Mouse (Mus musculus): Measurements from ENCODE around the gene Nccrp1. TPM values are rescaled to one million over a fixed set of nuclear protein-coding genes. Genes with fewer than 3 reads are reported as not detected.
"Not testable (repeated sequence)": the region's sequence is repeated elsewhere in the genome, so short reads cannot be mapped to it uniquely, and the experiment has no call there.

Gene Nccrp1
- total and polyA plus RNA-seq, 3 experiments, result not detected

DNA sequence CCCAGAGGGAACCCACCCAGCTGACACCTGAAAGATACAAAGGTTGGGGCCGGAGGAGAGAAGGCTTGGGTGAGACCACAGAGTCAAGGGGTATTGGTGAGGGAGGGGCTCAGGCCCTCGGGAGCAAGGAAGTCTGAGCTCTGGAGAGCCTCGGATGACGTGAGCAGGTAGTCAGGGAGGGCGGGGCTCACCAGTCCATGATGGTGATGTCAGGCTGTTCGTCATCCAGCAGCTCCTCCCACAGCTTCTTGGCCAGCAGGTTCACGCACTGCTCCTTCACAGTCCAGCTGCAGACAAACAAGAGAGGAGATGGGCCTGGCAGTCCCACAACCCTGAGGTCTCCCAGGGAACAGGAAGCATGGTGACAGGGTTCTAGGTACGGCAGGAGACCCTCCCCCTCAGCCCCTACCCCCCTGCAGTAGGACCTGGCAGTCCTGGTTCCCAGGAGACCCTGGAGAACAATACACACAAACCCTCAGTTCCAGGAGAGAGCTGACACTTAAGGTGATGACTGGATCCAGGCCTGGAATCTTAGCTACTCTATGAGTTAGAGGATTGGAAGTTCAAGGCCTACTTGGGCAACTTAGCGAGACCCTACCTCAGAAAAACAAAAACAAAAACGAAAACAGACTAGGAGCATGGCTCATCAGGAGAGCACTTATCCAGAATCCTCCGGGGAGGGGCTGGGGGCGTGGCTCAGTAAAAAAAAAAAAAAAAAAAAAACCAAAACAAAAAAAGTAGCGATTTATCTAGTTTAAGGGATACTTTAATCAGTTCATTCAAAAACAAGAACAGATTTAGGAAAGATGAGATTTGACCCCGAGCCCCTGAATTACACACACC is 1.8 kb downstream of the Nccrp1 start:
- WGBS, result 34% methylated on average over 14 of the region's 14 CpGs
- H3K4me3 ChIP-seq, result no peak overlapping the region
- intact Hi-C loops (cut with DNase I), result no loop called here
- H3K27me3 ChIP-seq (ENCODE audit: control insufficient read depth, insufficient read depth, low read length), result peaks cover 14% of the 10 kb centered on the region
- H3K9ac ChIP-seq (ENCODE audit: low read depth, low read length), result no peak overlapping the region
- no peaks in the 10 kb centered on the region for H3K79me2 ChIP-seq (replicated peaks; ENCODE audit: control insufficient read depth, insufficient read depth, low read length)
- no peaks in the 10 kb centered on the region for H3K4me1 ChIP-seq (ENCODE audit: control insufficient read depth, insufficient read depth, low read length)
- DNase-seq, result no peak
- no peaks in the 10 kb centered on the region for H3K36me3 ChIP-seq (ENCODE audit: control insufficient read depth, insufficient read depth, low read length)
- no peak for TF ChIP-seq CTCF (IDR thresholded peaks at IDR 0.05)
- TF ChIP-seq POLR2A (IDR thresholded peaks at IDR 0.05; ENCODE audit: insufficient read depth, low read depth, low read length), result no peak
- no peak for TF ChIP-seq EP300 (IDR thresholded peaks at IDR 0.05; ENCODE audit: insufficient read depth, low read depth, low read length)
- H3K27ac ChIP-seq, result no peak overlapping the region

DNA sequence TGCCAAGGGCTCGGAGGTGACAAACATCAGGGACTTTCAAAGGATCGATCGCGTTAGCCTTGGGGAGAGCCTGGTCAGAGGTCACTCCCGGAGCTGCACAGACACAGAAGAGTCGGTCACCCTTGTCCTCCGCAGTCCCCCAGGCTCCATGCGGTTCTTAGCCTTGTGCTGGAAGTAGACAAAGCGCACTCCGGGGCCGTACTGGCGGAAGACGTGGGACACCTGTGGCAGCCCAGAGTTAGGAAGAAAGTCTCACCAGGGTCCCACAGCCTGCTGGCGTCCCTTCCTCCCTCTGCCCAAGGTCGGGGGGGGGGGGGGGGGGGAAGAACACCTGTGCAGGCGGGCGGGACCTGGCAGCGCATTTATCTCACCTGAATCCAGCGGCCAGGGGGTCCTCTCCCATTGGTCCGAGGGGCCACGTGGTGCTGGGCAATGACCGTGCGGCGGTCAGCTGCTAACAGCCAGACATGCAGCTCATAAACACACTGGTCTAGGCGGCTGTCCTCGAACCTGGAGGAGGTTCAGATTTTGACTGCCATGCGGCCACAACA is 2.9 kb downstream of the Nccrp1 start:
- H3K4me3 ChIP-seq, result no peak overlapping the region
- intact Hi-C loops (cut with DNase I), result no loop called here
- no peak overlapping the region for H3K9ac ChIP-seq (ENCODE audit: low read depth, low read length)
- H3K27ac ChIP-seq, result no peak overlapping the region
- WGBS, result 12% methylated on average over 27 of the region's 27 CpGs
- no peak for DNase-seq
- H3K4me1 ChIP-seq (ENCODE audit: control insufficient read depth, insufficient read depth, low read length), result no peaks in the 10 kb centered on the region
- H3K79me2 ChIP-seq (replicated peaks; ENCODE audit: control insufficient read depth, insufficient read depth, low read length), result no peaks in the 10 kb centered on the region
- no peak for TF ChIP-seq EP300 (IDR thresholded peaks at IDR 0.05; ENCODE audit: insufficient read depth, low read depth, low read length)
- TF ChIP-seq CTCF (IDR thresholded peaks at IDR 0.05), result no peak
- no peak for TF ChIP-seq POLR2A (IDR thresholded peaks at IDR 0.05; ENCODE audit: insufficient read depth, low read depth, low read length)
- H3K27me3 ChIP-seq (ENCODE audit: control insufficient read depth, insufficient read depth, low read length), result peaks cover 14% of the 10 kb centered on the region
- no peaks in the 10 kb centered on the region for H3K36me3 ChIP-seq (ENCODE audit: control insufficient read depth, insufficient read depth, low read length)

DNA sequence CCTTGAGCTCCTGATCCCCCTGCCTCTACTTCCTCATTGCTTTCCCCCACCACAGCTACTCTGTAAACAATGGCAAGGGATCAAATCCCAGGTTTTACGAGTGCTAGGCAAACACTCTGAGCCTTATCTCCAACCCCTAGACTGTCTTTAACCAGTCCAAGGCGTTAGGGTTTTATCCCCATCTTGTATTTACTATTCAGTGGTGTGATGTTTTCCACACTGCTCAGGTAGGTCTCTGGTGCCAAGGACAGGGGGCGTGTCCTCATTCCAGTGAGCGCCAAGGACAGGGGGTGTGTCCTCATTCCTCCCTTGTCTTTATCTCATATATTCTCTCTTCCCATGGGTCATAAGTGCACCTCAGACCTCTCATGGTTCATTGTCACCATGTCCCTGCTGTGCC is 6.5 kb downstream of the Nccrp1 start, which contains the start of gene Sycn:
Gene Sycn (plus strand): TSS at position 360 of the 400 bp plus-strand sequence.
- no peaks in the 10 kb centered on the region for H3K79me2 ChIP-seq (replicated peaks; ENCODE audit: control insufficient read depth, insufficient read depth, low read length)
- DNase-seq, result no peak
- H3K36me3 ChIP-seq (ENCODE audit: control insufficient read depth, insufficient read depth, low read length), result no peaks in the 10 kb centered on the region
- peaks cover 5% of the 10 kb centered on the region; the same call in 1 of the 2 replicates for H3K27me3 ChIP-seq (ENCODE audit: control insufficient read depth, insufficient read depth, low read length)
- H3K4me3 ChIP-seq, result no peak within 1 kb of the TSS
- peaks cover 2% of the 10 kb centered on the region; the same call in 1 of the 2 replicates for H3K4me1 ChIP-seq (ENCODE audit: control insufficient read depth, insufficient read depth, low read length)
- no peak for TF ChIP-seq POLR2A (IDR thresholded peaks at IDR 0.05; ENCODE audit: insufficient read depth, low read depth, low read length)
- no peak for TF ChIP-seq EP300 (IDR thresholded peaks at IDR 0.05; ENCODE audit: insufficient read depth, low read depth, low read length)
- no peak for TF ChIP-seq CTCF (IDR thresholded peaks at IDR 0.05)
- no peak within 1 kb of the TSS for H3K9ac ChIP-seq (ENCODE audit: low read depth, low read length)
- no peak within 1 kb of the TSS for H3K27ac ChIP-seq
- intact Hi-C loops (cut with DNase I), result no loop called here
- 59% methylated on average over 4 of the region's 4 CpGs for WGBS

DNA sequence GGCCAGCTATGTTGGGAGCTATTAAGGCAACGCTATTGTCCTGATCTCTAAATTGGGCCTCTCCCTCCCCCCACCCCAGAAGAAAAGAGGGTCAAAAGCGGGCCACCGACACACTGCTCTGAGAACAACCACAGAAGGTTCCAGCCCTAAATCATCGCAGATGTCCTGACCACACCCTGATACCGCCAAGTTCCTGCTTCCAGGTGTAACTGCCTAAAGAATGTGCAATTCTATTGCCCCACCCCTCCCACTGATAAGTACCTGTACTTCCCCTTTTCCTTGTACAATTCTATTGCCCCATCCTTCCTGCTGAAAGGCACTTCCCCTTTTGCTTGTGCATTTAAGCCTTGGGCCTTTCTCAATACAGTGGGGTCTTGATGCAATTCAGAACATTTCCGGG is 8.2 kb downstream of the Nccrp1 start:
- H3K4me3 ChIP-seq; DNase-seq; H3K27me3 ChIP-seq (ENCODE audit: control insufficient read depth, insufficient read depth, low read length); H3K4me1 ChIP-seq (ENCODE audit: control insufficient read depth, insufficient read depth, low read length); H3K36me3 ChIP-seq (ENCODE audit: control insufficient read depth, insufficient read depth, low read length); H3K27ac ChIP-seq; H3K9ac ChIP-seq (ENCODE audit: low read depth, low read length); intact Hi-C loops (cut with DNase I); H3K79me2 ChIP-seq (replicated peaks; ENCODE audit: control insufficient read depth, insufficient read depth, low read length): not testable (repeated sequence)
- 89% methylated on average over 6 of the region's 6 CpGs for WGBS

DNA sequence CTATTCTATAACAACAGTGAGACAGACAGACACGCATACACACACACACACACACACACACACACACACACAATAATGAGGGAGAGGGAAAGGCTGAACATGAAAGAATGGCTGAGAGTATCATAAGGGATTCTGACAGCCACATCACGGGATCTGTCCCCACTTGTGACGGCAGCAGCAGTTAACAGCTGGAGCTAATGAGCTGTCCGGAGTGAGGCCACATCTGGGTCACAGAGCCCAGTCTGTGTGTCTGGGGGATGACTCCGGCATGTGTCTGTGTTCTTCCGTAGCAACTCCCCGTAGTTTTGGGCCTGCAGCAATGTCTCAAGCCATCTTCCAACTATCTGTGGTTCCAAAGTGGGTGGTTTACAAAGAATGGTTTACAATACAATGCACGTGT is 15.0 kb downstream of the Nccrp1 start:
- H3K4me1 ChIP-seq (ENCODE audit: control insufficient read depth, insufficient read depth, low read length), result peaks cover 3% of the 10 kb centered on the region
- H3K4me3 ChIP-seq, result no peak overlapping the region
- no peaks in the 10 kb centered on the region for H3K79me2 ChIP-seq (replicated peaks; ENCODE audit: control insufficient read depth, insufficient read depth, low read length)
- H3K36me3 ChIP-seq (ENCODE audit: control insufficient read depth, insufficient read depth, low read length), result no peaks in the 10 kb centered on the region
- WGBS, result 81% methylated on average over 8 of the region's 8 CpGs
- H3K27ac ChIP-seq, result no peak overlapping the region
- intact Hi-C loops (cut with DNase I), result no loop called here
- no peaks in the 10 kb centered on the region for H3K27me3 ChIP-seq (ENCODE audit: control insufficient read depth, insufficient read depth, low read length)
- no peak for TF ChIP-seq EP300 (IDR thresholded peaks at IDR 0.05; ENCODE audit: insufficient read depth, low read depth, low read length)
- TF ChIP-seq CTCF (IDR thresholded peaks at IDR 0.05), result no peak
- no peak for TF ChIP-seq POLR2A (IDR thresholded peaks at IDR 0.05; ENCODE audit: insufficient read depth, low read depth, low read length)
- DNase-seq, result no peak
- no peak overlapping the region for H3K9ac ChIP-seq (ENCODE audit: low read depth, low read length)

Measured in heart, adult 2 months (tissue).